Mouse (Mus musculus): ENCODE results near the gene Krtap16-1. TPM values are rescaled to one million over a fixed set of nuclear protein-coding genes. Genes with fewer than 3 reads are reported as not detected.

The Krtap16-1 gene
- polyA plus RNA-seq (2015; fragmentation: Nextera tagmentation; extraction: Ambion mirVana) = 0.09 TPM in 1 of 2 replicates, not detected in the other

DNA sequence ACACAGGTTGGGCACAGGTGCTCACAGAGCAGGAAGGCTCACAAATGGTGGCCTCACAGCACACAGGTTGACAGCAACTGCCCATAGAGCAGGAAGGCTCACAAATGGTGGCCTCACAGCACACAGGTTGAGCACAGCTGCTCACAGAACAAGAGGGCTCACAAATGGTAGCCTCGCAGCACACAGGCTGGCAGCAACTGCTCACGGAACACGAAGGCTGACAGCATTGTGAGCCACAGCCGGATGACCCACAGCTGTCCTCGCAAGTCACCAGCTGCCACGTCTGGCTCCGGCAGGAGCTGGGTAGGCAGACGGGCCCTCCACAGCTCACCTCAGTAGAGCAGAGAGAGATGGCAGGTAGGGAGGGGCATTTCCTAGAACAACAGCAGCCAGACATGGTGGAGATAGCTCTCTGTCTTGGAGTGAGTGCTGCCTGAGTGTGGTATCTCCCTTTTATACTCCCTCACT is at the start of gene Krtap16-1:
Krtap16-1 (minus strand) TSS at position 418 of the 468 bp plus-strand sequence.
- no peak within 1 kb of the TSS for H3K9ac ChIP-seq

GRCm38 (mm10) chr11:100029768-100030167 is 43.4 kb upstream of the Krtap16-1 start, which contains the start of gene Krt33b:
Gene Krt33b, minus strand, starts transcription at chr11:100029868.
- H3K9me3 ChIP-seq = no peaks in the 10 kb centered on the region
- no peaks in the 10 kb centered on the region for H3K27me3 ChIP-seq
- WGBS = 81% methylated on average over 6 of the region's 6 CpGs
- H3K27ac ChIP-seq = no peak within 1 kb of the TSS
- H3K4me3 ChIP-seq = no peak within 1 kb of the TSS
- H3K36me3 ChIP-seq = no peaks in the 10 kb centered on the region
- H3K4me2 ChIP-seq = no peak within 1 kb of the TSS
- no peak within 1 kb of the TSS for H3K9ac ChIP-seq
- no peak for ATAC-seq (ENCODE audit: insufficient number of reproducible peaks, low FRiP score, low TSS enrichment, low read depth)
- H3K4me1 ChIP-seq = no peaks in the 10 kb centered on the region

More for the DNA sequence above, at the start of gene Krtap16-1:
- Histone ChIP-seq H3K4me1 (no peaks in the 10 kb centered on the region), H3K36me3 (no peaks in the 10 kb centered on the region), H3K4me3 (no peak within 1 kb of the TSS), H3K4me2 (no peak within 1 kb of the TSS), H3K9me3 (no peaks in the 10 kb centered on the region), H3K27ac (no peak within 1 kb of the TSS), H3K27me3 (peaks cover 8% of the 10 kb centered on the region; the same call in 1 of the 2 replicates)
- no peak for ATAC-seq (ENCODE audit: insufficient number of reproducible peaks, low FRiP score, low TSS enrichment, low read depth)
- 66% methylated on average over 8 of the region's 8 CpGs for WGBS

DNA sequence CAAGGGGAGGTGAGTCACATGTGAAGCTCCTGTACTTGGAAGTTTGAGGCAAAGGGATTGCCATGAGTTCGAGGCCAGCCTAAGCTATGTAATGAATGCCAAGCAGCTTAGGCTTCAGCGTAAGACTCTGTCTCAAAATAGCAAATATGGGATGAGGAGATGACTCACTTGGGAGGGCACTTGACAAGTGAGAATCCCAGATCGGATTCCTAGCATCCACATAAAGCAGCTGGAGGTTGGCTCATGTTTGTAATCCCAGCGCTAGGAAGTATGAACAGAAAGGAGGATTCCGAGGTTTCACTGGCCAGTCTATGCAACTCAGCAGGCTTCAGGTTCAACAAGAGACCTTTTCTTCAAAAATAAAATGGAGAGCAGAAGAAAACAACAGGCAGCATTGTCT is 35.0 kb upstream of the Krtap16-1 start:
- ATAC-seq (ENCODE audit: insufficient number of reproducible peaks, low FRiP score, low TSS enrichment, low read depth) = no peak

DNA sequence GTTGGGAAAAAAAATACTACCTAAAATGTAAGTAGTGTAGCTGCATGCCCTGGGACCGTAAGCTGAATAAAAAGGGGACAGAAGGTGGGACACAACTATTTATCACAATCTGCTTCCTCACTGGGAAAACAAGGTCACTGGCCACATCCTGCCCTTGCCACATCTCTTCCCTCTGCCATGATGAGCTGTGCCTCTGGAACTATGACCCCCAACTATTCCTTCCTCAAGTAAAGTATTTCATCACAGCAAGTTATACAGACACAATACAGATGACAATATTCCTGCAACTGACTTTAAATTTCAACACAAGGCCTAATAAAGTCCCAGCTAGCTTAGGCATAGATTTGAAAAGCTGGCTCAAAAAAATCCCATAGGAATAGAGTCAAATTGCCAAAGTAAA is 33.1 kb upstream of the Krtap16-1 start:
- Histone ChIP-seq H3K27me3 (no peaks in the 10 kb centered on the region), H3K9me3 (no peaks in the 10 kb centered on the region), H3K36me3 (no peaks in the 10 kb centered on the region), H3K4me1 (no peaks in the 10 kb centered on the region), H3K9ac (no peak overlapping the region), H3K4me2 (no peak overlapping the region), H3K27ac (no peak overlapping the region), H3K4me3 (no peak overlapping the region)
- 64% methylated on average over 1 of the region's 1 CpGs for WGBS
- no peak for ATAC-seq (ENCODE audit: insufficient number of reproducible peaks, low FRiP score, low TSS enrichment, low read depth)

More for the DNA sequence above, 35.0 kb upstream of the Krtap16-1 start:
- 73% methylated on average over 5 of the region's 5 CpGs for WGBS
- no peak overlapping the region for H3K4me2 ChIP-seq
- H3K9ac ChIP-seq = no peak overlapping the region
- no peak overlapping the region for H3K27ac ChIP-seq
- no peak overlapping the region for H3K4me3 ChIP-seq
- no peaks in the 10 kb centered on the region for H3K36me3 ChIP-seq
- no peaks in the 10 kb centered on the region for H3K9me3 ChIP-seq
- H3K27me3 ChIP-seq = no peaks in the 10 kb centered on the region
- H3K4me1 ChIP-seq = no peaks in the 10 kb centered on the region

DNA sequence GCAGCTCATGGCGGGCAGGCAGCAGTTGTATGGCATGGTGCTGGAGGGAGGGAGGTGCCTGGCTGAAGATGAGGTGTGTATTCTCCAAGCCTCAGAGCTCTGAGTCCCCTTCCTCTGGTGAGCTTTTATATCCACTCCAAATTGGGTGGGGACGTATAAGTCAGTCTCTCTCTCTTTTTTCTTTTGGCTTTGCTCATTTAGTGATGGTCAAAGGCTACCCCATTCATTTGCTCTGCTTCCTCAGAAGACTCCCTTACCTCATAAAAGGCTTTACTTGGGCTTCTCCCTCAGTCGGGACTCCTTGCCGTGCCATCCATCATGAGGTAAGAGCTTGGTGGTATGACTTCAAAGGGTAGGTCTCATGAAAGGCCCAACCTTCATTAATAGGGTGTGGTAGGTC is 29.7 kb upstream of the Krtap16-1 start, which contains the start of gene Krt33a:
Krt33a (minus strand) TSS at position 101 of the 400 bp plus-strand sequence.
- Histone ChIP-seq H3K4me2 (no peak within 1 kb of the TSS), H3K27ac (no peak within 1 kb of the TSS), H3K36me3 (no peaks in the 10 kb centered on the region), H3K4me3 (no peak within 1 kb of the TSS), H3K4me1 (no peaks in the 10 kb centered on the region), H3K9ac (no peak within 1 kb of the TSS), H3K27me3 (no peaks in the 10 kb centered on the region), H3K9me3 (no peaks in the 10 kb centered on the region)
- no peak for ATAC-seq (ENCODE audit: insufficient number of reproducible peaks, low FRiP score, low TSS enrichment, low read depth)
- 69% methylated on average over 4 of the region's 4 CpGs for WGBS

GRCm38 (mm10) chr11:100013691-100014171 is 27.3 kb upstream of the Krtap16-1 start:
- Histone ChIP-seq H3K27me3 (no peaks in the 10 kb centered on the region), H3K4me2 (no peak overlapping the region), H3K4me1 (no peaks in the 10 kb centered on the region), H3K36me3 (no peaks in the 10 kb centered on the region), H3K27ac (no peak overlapping the region), H3K9ac (no peak overlapping the region), H3K4me3 (no peak overlapping the region), H3K9me3 (no peaks in the 10 kb centered on the region)
- no peak for ATAC-seq (ENCODE audit: insufficient number of reproducible peaks, low FRiP score, low TSS enrichment, low read depth)
- WGBS = 64% methylated on average over 4 of the region's 4 CpGs

DNA sequence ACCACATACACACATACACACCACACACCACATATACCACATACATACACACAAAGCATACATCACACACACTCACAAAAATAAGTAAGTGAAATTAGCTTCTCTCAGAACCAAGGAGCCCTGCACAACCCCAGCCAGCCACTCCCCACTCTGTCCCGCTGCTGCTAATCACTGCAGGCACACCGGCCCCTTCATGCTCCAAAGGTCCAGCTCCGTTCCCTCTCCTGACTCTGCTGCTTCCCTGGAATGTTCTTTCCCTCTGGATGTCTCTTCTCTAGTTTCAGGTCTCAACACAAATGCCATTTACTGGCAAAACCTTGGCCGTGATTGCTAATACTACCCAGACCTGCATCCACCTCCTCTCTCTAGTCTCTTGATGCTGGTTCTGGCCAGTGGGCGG is 24.3 kb upstream of the Krtap16-1 start:
- no peak overlapping the region for H3K27ac ChIP-seq
- no peaks in the 10 kb centered on the region for H3K36me3 ChIP-seq
- no peak overlapping the region for H3K4me2 ChIP-seq
- ATAC-seq (ENCODE audit: insufficient number of reproducible peaks, low FRiP score, low TSS enrichment, low read depth) = no peak
- H3K9ac ChIP-seq = no peak overlapping the region
- 82% methylated on average over 5 of the region's 5 CpGs for WGBS
- H3K4me1 ChIP-seq = no peaks in the 10 kb centered on the region
- H3K27me3 ChIP-seq = no peaks in the 10 kb centered on the region
- H3K4me3 ChIP-seq = no peak overlapping the region
- H3K9me3 ChIP-seq = no peaks in the 10 kb centered on the region

GRCm38 (mm10) chr11:100008336-100008735 is 21.9 kb upstream of the Krtap16-1 start:
- Histone ChIP-seq H3K4me1 (no peaks in the 10 kb centered on the region), H3K4me3 (no peak overlapping the region), H3K36me3 (no peaks in the 10 kb centered on the region), H3K4me2 (no peak overlapping the region), H3K27me3 (no peaks in the 10 kb centered on the region), H3K27ac (no peak overlapping the region), H3K9ac (no peak overlapping the region), H3K9me3 (no peaks in the 10 kb centered on the region)
- no peak for ATAC-seq (ENCODE audit: insufficient number of reproducible peaks, low FRiP score, low TSS enrichment, low read depth)
- 86% methylated on average over 5 of the region's 5 CpGs for WGBS

DNA sequence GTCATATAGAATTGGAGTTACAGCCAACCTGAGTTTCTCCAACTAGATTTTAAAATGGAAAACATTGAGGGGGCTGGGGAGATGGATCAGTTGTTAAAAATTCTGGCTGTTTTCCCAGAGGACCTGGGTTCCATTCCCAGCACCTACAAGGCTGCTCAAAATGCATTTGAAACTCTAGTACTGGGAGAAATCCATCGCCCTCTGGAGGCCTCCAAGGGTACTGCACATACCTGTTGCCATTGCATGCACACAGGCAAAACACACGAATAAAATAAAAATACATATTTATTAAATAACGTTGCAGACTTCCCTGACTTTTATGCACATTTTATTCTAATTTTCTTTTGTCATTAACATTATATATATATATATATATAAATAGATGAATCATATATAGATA is 20.2 kb upstream of the Krtap16-1 start:
- Histone ChIP-seq H3K9me3 (no peaks in the 10 kb centered on the region), H3K4me2 (no peak overlapping the region), H3K36me3 (no peaks in the 10 kb centered on the region), H3K4me1 (no peaks in the 10 kb centered on the region), H3K4me3 (no peak overlapping the region), H3K27me3 (no peaks in the 10 kb centered on the region), H3K27ac (no peak overlapping the region), H3K9ac (no peak overlapping the region)
- ATAC-seq (ENCODE audit: insufficient number of reproducible peaks, low FRiP score, low TSS enrichment, low read depth) = no peak
- 52% methylated on average over 3 of the region's 3 CpGs for WGBS

DNA sequence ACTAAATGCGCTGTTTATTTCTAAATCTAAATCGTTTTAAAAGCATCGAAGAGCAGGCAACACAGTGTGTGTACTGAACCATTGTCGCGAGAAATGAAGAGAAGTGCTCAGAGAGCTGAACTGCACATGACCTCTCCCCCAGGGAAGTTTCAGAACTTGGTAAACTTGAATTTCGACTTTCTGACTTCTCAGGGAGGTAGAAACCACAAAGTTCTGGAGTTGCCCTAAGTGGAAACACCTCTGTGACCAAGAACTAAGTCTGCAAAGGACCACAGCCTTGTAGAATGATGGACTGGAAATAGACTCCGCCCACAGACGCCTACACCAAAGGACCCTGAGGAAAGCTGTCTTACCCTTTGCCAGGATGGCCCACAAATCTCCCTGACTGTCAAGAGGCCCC is 19.5 kb upstream of the Krtap16-1 start:
- Histone ChIP-seq H3K9ac (no peak overlapping the region), H3K9me3 (no peaks in the 10 kb centered on the region), H3K4me2 (no peak overlapping the region), H3K27me3 (no peaks in the 10 kb centered on the region), H3K4me3 (no peak overlapping the region), H3K27ac (peak overlapping the region; percentile 27; the same call in 1 of the 2 replicates), H3K36me3 (no peaks in the 10 kb centered on the region), H3K4me1 (no peaks in the 10 kb centered on the region)
- ATAC-seq (ENCODE audit: insufficient number of reproducible peaks, low FRiP score, low TSS enrichment, low read depth) = no peak
- WGBS = 73% methylated on average over 8 of the region's 8 CpGs

DNA sequence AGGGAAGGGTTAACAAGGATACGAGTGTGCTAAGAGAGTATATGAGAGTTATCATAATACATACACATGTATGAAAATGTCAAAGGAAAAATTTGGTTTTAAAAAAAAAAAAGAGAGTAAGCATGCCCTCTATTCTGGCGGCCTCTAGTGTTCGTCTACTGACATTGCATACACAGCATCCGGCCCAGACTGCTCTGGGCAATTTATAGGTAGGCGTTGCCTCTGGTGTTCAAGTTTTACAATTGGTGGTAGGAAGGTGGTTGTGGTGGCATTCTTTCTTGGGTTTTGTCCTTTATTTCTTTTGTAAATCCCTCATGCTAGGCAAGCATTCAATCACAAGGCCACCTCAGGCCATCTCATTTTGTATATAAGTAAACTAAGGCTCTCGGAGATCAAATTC is 18.4 kb upstream of the Krtap16-1 start:
- Histone ChIP-seq H3K27ac (no peak overlapping the region), H3K4me1 (no peaks in the 10 kb centered on the region), H3K36me3 (no peaks in the 10 kb centered on the region), H3K4me2 (no peak overlapping the region), H3K27me3 (no peaks in the 10 kb centered on the region), H3K4me3 (no peak overlapping the region), H3K9ac (no peak overlapping the region), H3K9me3 (no peaks in the 10 kb centered on the region)
- 20% methylated on average over 6 of the region's 6 CpGs for WGBS
- no peak for ATAC-seq (ENCODE audit: insufficient number of reproducible peaks, low FRiP score, low TSS enrichment, low read depth)

- WGBS = 85% methylated on average over 7 of the region's 7 CpGs
- no peaks in the 10 kb centered on the region for H3K9me3 ChIP-seq
These were observed 12.7 kb upstream of the Krtap16-1 start for GRCm38 (mm10) chr11:99999091-99999490.

DNA sequence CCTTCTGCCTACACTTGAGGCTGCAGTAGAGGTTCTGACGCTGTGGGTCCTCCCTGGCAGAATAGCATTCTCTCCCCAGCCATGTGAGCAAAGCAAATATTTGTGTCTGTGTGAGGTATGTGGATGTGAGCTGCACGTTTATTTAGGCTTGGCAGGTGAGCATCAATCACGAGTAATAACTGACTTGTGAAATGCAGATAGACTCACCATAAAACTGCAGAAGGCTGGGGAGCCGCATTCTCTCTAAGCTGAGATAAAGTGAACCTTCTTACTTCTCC is 7.9 kb upstream of the Krtap16-1 start:
- 32% methylated on average over 4 of the region's 4 CpGs for WGBS
- H3K4me3 ChIP-seq = no peak overlapping the region
- peaks cover 5% of the 10 kb centered on the region; the same call in 1 of the 2 replicates for H3K4me1 ChIP-seq
- no peak for ATAC-seq (ENCODE audit: insufficient number of reproducible peaks, low FRiP score, low TSS enrichment, low read depth)
- peaks cover 22% of the 10 kb centered on the region; the same call in 1 of the 2 replicates for H3K27me3 ChIP-seq
- no peak overlapping the region for H3K27ac ChIP-seq
- H3K9ac ChIP-seq = no peak overlapping the region
- H3K9me3 ChIP-seq = no peaks in the 10 kb centered on the region
- H3K36me3 ChIP-seq = no peaks in the 10 kb centered on the region
- no peak overlapping the region for H3K4me2 ChIP-seq

More at GRCm38 (mm10) chr11:99999091-99999490, 12.7 kb upstream of the Krtap16-1 start:
- no peak overlapping the region for H3K4me2 ChIP-seq
- no peak; the same call in 1 of the 2 replicates for ATAC-seq (ENCODE audit: insufficient number of reproducible peaks, low FRiP score, low TSS enrichment, low read depth)
- no peak overlapping the region for H3K27ac ChIP-seq
- H3K36me3 ChIP-seq = no peaks in the 10 kb centered on the region
- no peak overlapping the region for H3K9ac ChIP-seq
- H3K27me3 ChIP-seq = 0 out of 2 replicates have a peak, but pooled peaks cover 10% of the 10 kb centered on the region
- H3K4me1 ChIP-seq = no peaks in the 10 kb centered on the region; the same call in 1 of the 2 replicates
- no peak overlapping the region for H3K4me3 ChIP-seq

All from limb, embryonic 15.5 days (tissue).